Mouse (Mus musculus): ENCODE results near the gene Hpd. TPM values are rescaled to one million over a fixed set of nuclear protein-coding genes. Genes with fewer than 3 reads are reported as not detected.

Hpd gene
- polyA plus RNA-seq, 1 experiment from 2014 or later, result not detected

GRCm38 (mm10) chr5:123180390-123180789 lies 2.1 kb downstream of the Hpd start:
- H3K4me3 ChIP-seq (replicated peaks), result no peak overlapping the region
- H3K36me3 ChIP-seq, result no peaks in the 10 kb centered on the region
- H3K4me1 ChIP-seq (replicated peaks), result no peaks in the 10 kb centered on the region
- H3K27ac ChIP-seq, result no peak overlapping the region
- no peak for ATAC-seq
- no peaks in the 10 kb centered on the region for H3K9me3 ChIP-seq
- no peak overlapping the region for H3K4me2 ChIP-seq (replicated peaks)
- 92% methylated on average over 15 of the region's 15 CpGs for WGBS
- H3K27me3 ChIP-seq, result no peaks in the 10 kb centered on the region
- H3K9ac ChIP-seq (replicated peaks), result no peak overlapping the region

GRCm38 (mm10) chr5:123178792-123179191 lies 3.7 kb downstream of the Hpd start:
- no peaks in the 10 kb centered on the region for H3K36me3 ChIP-seq
- H3K27ac ChIP-seq, result no peak overlapping the region
- WGBS, result 89% methylated on average over 5 of the region's 5 CpGs
- H3K9me3 ChIP-seq, result no peaks in the 10 kb centered on the region; the same call in 1 of the 2 replicates
- no peak for ATAC-seq
- H3K4me2 ChIP-seq (replicated peaks), result no peak overlapping the region
- H3K9ac ChIP-seq (replicated peaks), result no peak overlapping the region
- no peaks in the 10 kb centered on the region for H3K4me1 ChIP-seq (replicated peaks)
- H3K27me3 ChIP-seq, result no peaks in the 10 kb centered on the region
- H3K4me3 ChIP-seq (replicated peaks), result no peak overlapping the region

DNA sequence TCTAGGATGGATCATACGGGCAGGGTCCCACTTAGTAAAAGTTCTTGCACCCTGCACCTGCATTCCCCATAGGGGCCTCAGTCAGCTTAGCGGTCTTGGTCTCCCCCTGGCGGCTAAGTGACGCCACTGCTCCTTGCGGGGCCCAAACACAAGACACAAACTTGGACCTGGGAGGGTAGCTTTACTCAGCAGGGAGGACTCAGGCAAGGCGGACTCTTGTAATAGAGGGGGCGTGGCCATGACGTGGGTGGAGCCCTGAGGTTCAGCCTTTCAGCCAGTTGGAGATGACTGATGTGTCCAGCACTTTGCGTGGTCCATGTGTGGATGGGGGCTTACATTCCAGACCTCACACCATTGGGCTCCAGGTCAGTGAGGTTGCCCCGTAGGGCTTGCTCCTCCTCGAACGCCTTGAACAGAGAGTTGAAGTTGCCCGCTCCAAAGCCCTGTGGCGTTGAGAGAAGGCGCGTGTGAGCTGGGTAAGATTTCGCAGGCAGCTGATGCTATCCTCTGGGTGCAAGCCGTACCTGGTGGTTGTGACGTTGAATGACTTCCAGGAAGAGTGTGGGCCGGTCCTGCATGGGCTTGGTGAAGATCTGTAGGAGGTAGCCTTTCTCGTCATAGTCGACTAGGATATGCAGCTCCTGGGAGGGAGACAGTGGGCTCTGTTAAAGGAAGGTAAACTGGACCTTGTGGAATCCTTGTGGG lies 10.7 kb downstream of the Hpd start:
- Histone ChIP-seq H3K4me3 (replicated peaks) (no peak overlapping the region), H3K4me1 (replicated peaks) (peaks cover 4% of the 10 kb centered on the region; the same call in 1 of the 2 replicates), H3K27ac (no peak overlapping the region), H3K27me3 (no peaks in the 10 kb centered on the region), H3K36me3 (peaks cover 7% of the 10 kb centered on the region), H3K4me2 (replicated peaks) (peak overlapping the region; percentile 41), H3K9me3 (no peaks in the 10 kb centered on the region; the same call in 1 of the 2 replicates), H3K9ac (replicated peaks) (peak overlapping the region; percentile 28; the same call in 1 of the 2 replicates)
- ATAC-seq, result peak; percentile 78
- WGBS, result 15% methylated on average over 22 of the region's 22 CpGs

GRCm38 (mm10) chr5:123170365-123170764 lies 12.2 kb downstream of the Hpd start:
- ATAC-seq, result no peak

GRCm38 (mm10) chr5:123169284-123169683 lies 13.2 kb downstream of the Hpd start, which contains the start of gene Psmd9:
Gene Psmd9, plus strand, starts transcription at chr5:123169413.
- 89% methylated on average over 5 of the region's 5 CpGs for WGBS
- H3K4me3 ChIP-seq (replicated peaks), result no peak within 1 kb of the TSS
- no peaks in the 10 kb centered on the region for H3K9me3 ChIP-seq
- H3K27ac ChIP-seq, result peak within 1 kb of the TSS; percentile 30; the same call in 1 of the 2 replicates
- no peak within 1 kb of the TSS for H3K4me2 ChIP-seq (replicated peaks)
- H3K4me1 ChIP-seq (replicated peaks), result peaks cover 4% of the 10 kb centered on the region; the same call in 1 of the 2 replicates
- no peak within 1 kb of the TSS for H3K9ac ChIP-seq (replicated peaks)
- ATAC-seq, result no peak
- no peaks in the 10 kb centered on the region for H3K27me3 ChIP-seq
- H3K36me3 ChIP-seq, result peaks cover 26% of the 10 kb centered on the region

More at GRCm38 (mm10) chr5:123170365-123170764, 12.2 kb downstream of the Hpd start:
- no peak overlapping the region for H3K27ac ChIP-seq
- no peaks in the 10 kb centered on the region for H3K27me3 ChIP-seq
- WGBS, result 83% methylated on average over 9 of the region's 9 CpGs
- H3K9ac ChIP-seq (replicated peaks), result no peak overlapping the region
- peaks cover 4% of the 10 kb centered on the region; the same call in 1 of the 2 replicates for H3K4me1 ChIP-seq (replicated peaks)
- no peak overlapping the region for H3K4me2 ChIP-seq (replicated peaks)
- no peak overlapping the region for H3K4me3 ChIP-seq (replicated peaks)
- H3K9me3 ChIP-seq, result no peaks in the 10 kb centered on the region; the same call in 1 of the 2 replicates
- H3K36me3 ChIP-seq, result peaks cover 21% of the 10 kb centered on the region

- H3K36me3 ChIP-seq, result peaks cover 43% of the 10 kb centered on the region
- no peak overlapping the region for H3K4me3 ChIP-seq (replicated peaks)
- H3K27me3 ChIP-seq, result no peaks in the 10 kb centered on the region
- no peak overlapping the region for H3K9ac ChIP-seq (replicated peaks)
- H3K9me3 ChIP-seq, result no peaks in the 10 kb centered on the region
- 73% methylated on average over 5 of the region's 5 CpGs for WGBS
- ATAC-seq, result no peak
- H3K27ac ChIP-seq, result no peak overlapping the region
- H3K4me2 ChIP-seq (replicated peaks), result no peak overlapping the region
- H3K4me1 ChIP-seq (replicated peaks), result peaks cover 4% of the 10 kb centered on the region; the same call in 1 of the 2 replicates
Observed at GRCm38 (mm10) chr5:123167591-123167990, 14.9 kb downstream of the Hpd start.

DNA sequence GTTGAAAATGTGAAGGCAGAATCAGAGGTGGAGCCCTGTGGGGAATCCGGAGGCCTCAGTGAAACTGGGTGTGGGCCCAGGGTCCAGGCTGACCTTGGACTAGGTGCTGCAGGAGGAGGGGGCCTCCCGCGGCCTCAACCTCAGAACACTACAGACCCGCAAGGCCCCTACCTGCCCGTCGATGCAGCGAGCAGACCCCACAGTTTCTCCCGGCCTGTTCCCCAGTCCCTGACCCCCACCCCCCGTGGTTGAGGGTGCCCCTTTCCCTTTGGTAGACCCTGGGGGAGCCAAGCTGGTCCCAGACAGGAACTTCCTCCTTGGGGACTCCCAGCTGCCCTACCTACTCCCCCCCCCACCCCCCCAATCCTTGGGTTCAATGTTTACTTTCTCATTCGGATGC lies 16.1 kb downstream of the Hpd start:
- 91% methylated on average over 10 of the region's 10 CpGs for WGBS
- Histone ChIP-seq H3K4me2 (replicated peaks) (no peak overlapping the region), H3K27me3 (no peaks in the 10 kb centered on the region), H3K9me3 (no peaks in the 10 kb centered on the region), H3K4me1 (replicated peaks) (no peaks in the 10 kb centered on the region), H3K27ac (no peak overlapping the region), H3K4me3 (replicated peaks) (no peak overlapping the region), H3K36me3 (peaks cover 55% of the 10 kb centered on the region), H3K9ac (replicated peaks) (no peak overlapping the region)
- no peak for ATAC-seq

DNA sequence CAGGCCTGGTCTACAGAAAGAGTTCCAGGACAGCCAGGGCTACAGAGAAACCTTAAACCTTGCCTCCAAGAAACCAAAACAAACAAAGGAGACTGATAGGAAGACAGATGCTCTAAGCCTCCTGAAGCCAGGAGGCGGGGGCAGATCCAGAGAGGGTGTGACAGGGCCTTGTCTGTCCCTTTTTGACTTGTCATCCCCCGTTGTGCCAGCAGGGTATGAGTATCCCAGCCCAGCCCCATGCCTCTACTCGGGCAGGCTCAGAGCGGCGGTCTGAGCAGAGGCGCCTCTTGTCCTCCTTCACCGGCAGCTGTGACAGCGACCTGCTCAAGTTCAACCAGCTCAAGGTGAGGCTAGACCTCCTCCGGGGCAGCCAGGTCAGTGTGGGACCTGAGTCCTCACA lies 19.6 kb downstream of the Hpd start:
- Histone ChIP-seq H3K27me3 (no peaks in the 10 kb centered on the region), H3K4me3 (replicated peaks) (no peak overlapping the region), H3K27ac (no peak overlapping the region), H3K4me2 (replicated peaks) (no peak overlapping the region), H3K36me3 (peaks cover 89% of the 10 kb centered on the region), H3K9ac (replicated peaks) (no peak overlapping the region), H3K9me3 (no peaks in the 10 kb centered on the region), H3K4me1 (replicated peaks) (no peaks in the 10 kb centered on the region)
- no peak for ATAC-seq
- WGBS, result 81% methylated on average over 9 of the region's 9 CpGs

GRCm38 (mm10) chr5:123160341-123160740 lies 22.2 kb downstream of the Hpd start:
- H3K4me3 ChIP-seq (replicated peaks), result no peak overlapping the region
- H3K9ac ChIP-seq (replicated peaks), result no peak overlapping the region
- WGBS, result 92% methylated on average over 12 of the region's 15 CpGs
- H3K27ac ChIP-seq, result no peak overlapping the region
- H3K4me2 ChIP-seq (replicated peaks), result no peak overlapping the region
- no peaks in the 10 kb centered on the region for H3K4me1 ChIP-seq (replicated peaks)
- peaks cover 88% of the 10 kb centered on the region for H3K36me3 ChIP-seq
- H3K9me3 ChIP-seq, result no peaks in the 10 kb centered on the region
- no peak for ATAC-seq
- H3K27me3 ChIP-seq, result no peaks in the 10 kb centered on the region

DNA sequence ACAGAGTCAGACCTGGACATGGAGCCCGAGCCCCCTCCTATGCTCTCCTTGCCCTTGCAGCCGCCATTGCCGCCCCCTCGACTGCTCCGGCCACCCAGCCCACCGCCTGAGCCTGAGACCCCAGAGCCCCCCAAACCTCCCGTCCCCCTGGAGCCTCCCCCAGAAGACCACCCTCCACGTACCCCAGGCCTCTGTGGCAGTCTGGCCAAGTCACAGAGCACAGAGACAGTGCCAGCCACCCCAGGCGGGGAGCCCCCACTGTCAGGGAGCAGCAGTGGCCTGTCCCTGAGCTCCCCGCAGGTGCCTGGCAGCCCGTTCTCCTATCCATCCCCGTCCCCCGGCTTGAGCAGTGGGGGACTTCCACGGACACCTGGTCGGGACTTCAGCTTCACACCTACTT lies 22.7 kb downstream of the Hpd start:
- H3K4me2 ChIP-seq (replicated peaks), result no peak overlapping the region
- H3K27me3 ChIP-seq, result no peaks in the 10 kb centered on the region
- no peaks in the 10 kb centered on the region for H3K4me1 ChIP-seq (replicated peaks)
- H3K27ac ChIP-seq, result no peak overlapping the region
- no peak for ATAC-seq
- H3K9me3 ChIP-seq, result no peaks in the 10 kb centered on the region
- H3K4me3 ChIP-seq (replicated peaks), result no peak overlapping the region
- H3K9ac ChIP-seq (replicated peaks), result no peak overlapping the region
- WGBS, result 93% methylated on average over 15 of the region's 15 CpGs
- peaks cover 91% of the 10 kb centered on the region for H3K36me3 ChIP-seq

GRCm38 (mm10) chr5:123159446-123159845 lies 23.1 kb downstream of the Hpd start:
- Histone ChIP-seq H3K9ac (replicated peaks) (no peak overlapping the region), H3K4me2 (replicated peaks) (no peak overlapping the region), H3K36me3 (peaks cover 92% of the 10 kb centered on the region), H3K27me3 (no peaks in the 10 kb centered on the region), H3K27ac (no peak overlapping the region), H3K4me1 (replicated peaks) (no peaks in the 10 kb centered on the region), H3K9me3 (no peaks in the 10 kb centered on the region), H3K4me3 (replicated peaks) (no peak overlapping the region)
- 98% methylated on average over 4 of the region's 4 CpGs for WGBS
- no peak for ATAC-seq

GRCm38 (mm10) chr5:123157972-123158371 lies 24.6 kb downstream of the Hpd start:
- WGBS, result 92% methylated on average over 4 of the region's 4 CpGs
- ATAC-seq, result no peak
- H3K4me2 ChIP-seq (replicated peaks), result no peak overlapping the region

More at GRCm38 (mm10) chr5:123157972-123158371, 24.6 kb downstream of the Hpd start:
- Histone ChIP-seq H3K4me1 (replicated peaks) (no peaks in the 10 kb centered on the region), H3K27me3 (no peaks in the 10 kb centered on the region), H3K4me3 (replicated peaks) (no peak overlapping the region), H3K9me3 (no peaks in the 10 kb centered on the region), H3K9ac (replicated peaks) (no peak overlapping the region), H3K27ac (no peak overlapping the region), H3K36me3 (peaks cover 92% of the 10 kb centered on the region)
